Mouse (Mus musculus) forebrain, embryonic 15.5 days (tissue): ENCODE data around the gene Syngap1. TPM values are rescaled to one million over a fixed set of nuclear protein-coding genes. Genes with fewer than 3 reads are reported as not detected.
A peak's percentile ranks its signal among the peaks of the same experiment; 100 is the strongest.

Source experiments
- ATAC-seq: fragments of 200-750 bp; cut with Nextera tagmentation; replicated peaks from 2 replicates; pipeline ENCODE4 v1.8.0; 2017; ENCODE audit warnings: mild to moderate bottlenecking, moderate TSS enrichment, moderate library complexity
- H3K27ac ChIP-seq: fragments of 300-500 bp; sonication (generic); replicated peaks from 2 replicates; pipeline ENCODE4 v1.5.1; 2015; ENCODE audit warnings: mild to moderate bottlenecking, inconsistent platforms
- H3K27me3 ChIP-seq: fragments of 300-500 bp; sonication (generic); 2 replicates; pipeline ENCODE4 v1.6.1; 2015; ENCODE audit warnings: inconsistent platforms
- H3K36me3 ChIP-seq: fragments of 300-500 bp; sonication (generic); 2 replicates; pipeline ENCODE4 v1.6.1; 2015; ENCODE audit warnings: mild to moderate bottlenecking, inconsistent platforms
- H3K4me1 ChIP-seq: fragments of 300-500 bp; sonication (generic); 2 replicates; pipeline ENCODE4 v1.6.1; 2015; ENCODE audit warnings: inconsistent platforms
- H3K4me2 ChIP-seq: fragments of 300-500 bp; sonication (generic); replicated peaks from 2 replicates; pipeline ENCODE4 v1.6.1; 2015; ENCODE audit warnings: mild to moderate bottlenecking, inconsistent platforms
- H3K4me3 ChIP-seq: fragments of 300-500 bp; sonication (generic); 2 replicates; pipeline ENCODE4 v1.5.1; 2015; ENCODE audit warnings: mild to moderate bottlenecking, inconsistent platforms
- H3K9ac ChIP-seq: fragments of 300-500 bp; sonication (generic); replicated peaks from 2 replicates; pipeline ENCODE4 v1.6.1; 2015; ENCODE audit warnings: mild to moderate bottlenecking, inconsistent platforms
- H3K9me3 ChIP-seq: fragments of 300-500 bp; sonication (generic); 2 replicates; pipeline ENCODE4 v1.6.1; 2016; ENCODE audit warnings: inconsistent platforms
- WGBS: fragments of 180-500 bp; shearing (Covaris S2); methylation state at CpG from one replicate; pipeline ENCODE4 v1.1.7; 2015; ENCODE audit warnings: mixed read lengths; 5-methylcytosine and 5-hydroxymethylcytosine counted together
- polyA plus RNA-seq: library from polyadenylated mRNA; unstranded; fragments of >200 nt; fragmentation: Nextera tagmentation; extraction: Ambion mirVana; gene quantifications from 2 replicates; pipeline ENCODE4 v1.2.1, GENCODE M21; 2015

Syngap1 gene
- polyA plus RNA-seq, 1 experiment from 2014 or later: 6.5 TPM

DNA sequence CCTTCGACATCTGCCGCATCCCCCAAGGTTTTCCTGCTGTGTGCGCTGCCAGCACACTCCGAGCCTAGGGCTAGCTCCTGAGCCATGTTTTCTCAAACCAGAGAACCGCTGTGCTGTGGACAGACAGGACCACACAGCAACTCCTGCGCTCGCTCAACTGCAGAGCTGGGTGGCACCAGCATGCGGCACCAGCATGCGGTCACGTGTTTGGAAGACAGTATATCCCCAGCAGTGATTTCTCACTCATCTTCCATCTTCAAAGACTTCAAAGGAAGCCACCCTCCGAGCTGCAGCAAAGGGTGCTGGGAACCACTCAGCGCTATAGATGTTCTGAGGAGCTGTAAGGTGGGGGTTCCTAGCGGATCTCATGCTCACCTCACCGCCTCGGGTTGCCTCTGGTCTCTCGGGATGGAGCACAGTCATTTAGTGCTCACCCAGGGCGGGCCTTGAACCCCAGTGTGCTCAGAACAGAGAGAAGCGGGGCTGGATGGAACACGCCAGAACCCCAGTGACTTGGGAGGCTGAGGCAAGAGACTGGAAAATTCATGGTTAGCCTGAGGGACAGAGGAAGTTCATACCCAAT lies 63.9 kb downstream of the Syngap1 start:
- H3K4me1 ChIP-seq: no peaks in the 10 kb centered on the region
- no peak for ATAC-seq
- no peaks in the 10 kb centered on the region for H3K36me3 ChIP-seq
- H3K9ac ChIP-seq: no peak overlapping the region
- H3K9me3 ChIP-seq: no peaks in the 10 kb centered on the region
- no peak overlapping the region for H3K27ac ChIP-seq
- H3K4me2 ChIP-seq: no peak overlapping the region
- no peak overlapping the region for H3K4me3 ChIP-seq
- WGBS: 49% methylated on average over 19 of the region's 19 CpGs
- no peaks in the 10 kb centered on the region for H3K27me3 ChIP-seq

- H3K4me3 ChIP-seq: no peak overlapping the region
- H3K36me3 ChIP-seq: no peaks in the 10 kb centered on the region
- WGBS: 75% methylated on average over 11 of the region's 11 CpGs
- ATAC-seq: no peak
- H3K9me3 ChIP-seq: no peaks in the 10 kb centered on the region
- H3K4me2 ChIP-seq: no peak overlapping the region
- H3K4me1 ChIP-seq: no peaks in the 10 kb centered on the region
- no peak overlapping the region for H3K27ac ChIP-seq
- H3K27me3 ChIP-seq: no peaks in the 10 kb centered on the region
- H3K9ac ChIP-seq: no peak overlapping the region
Measured at GRCm38 (mm10) chr17:27005644-27006043, 64.6 kb downstream of the Syngap1 start.

DNA sequence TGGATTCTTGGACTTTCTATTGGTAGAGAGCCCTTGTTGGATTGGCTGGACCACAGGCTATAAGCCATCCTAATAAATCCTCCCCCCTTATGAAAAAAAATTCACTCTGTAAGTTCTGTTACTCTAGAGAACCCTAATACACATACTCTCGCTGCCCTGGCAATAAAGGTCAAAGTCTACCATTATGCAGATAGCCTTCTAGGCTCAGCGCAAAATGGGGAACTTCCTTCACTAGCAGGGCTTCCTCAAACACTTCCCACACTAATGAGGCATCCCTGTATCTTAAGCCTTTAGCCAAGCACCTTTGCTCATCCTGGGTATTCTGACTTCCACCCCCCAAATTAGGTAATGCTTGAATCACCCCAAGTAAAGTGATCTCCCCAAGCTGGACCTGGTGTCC lies 67.2 kb downstream of the Syngap1 start:
- no peak overlapping the region for H3K4me3 ChIP-seq
- no peaks in the 10 kb centered on the region for H3K9me3 ChIP-seq
- no peak for ATAC-seq
- 81% methylated on average over 2 of the region's 2 CpGs for WGBS
- H3K9ac ChIP-seq: no peak overlapping the region
- H3K36me3 ChIP-seq: no peaks in the 10 kb centered on the region
- H3K4me2 ChIP-seq: no peak overlapping the region
- H3K27ac ChIP-seq: no peak overlapping the region
- H3K4me1 ChIP-seq: no peaks in the 10 kb centered on the region
- no peaks in the 10 kb centered on the region for H3K27me3 ChIP-seq

DNA sequence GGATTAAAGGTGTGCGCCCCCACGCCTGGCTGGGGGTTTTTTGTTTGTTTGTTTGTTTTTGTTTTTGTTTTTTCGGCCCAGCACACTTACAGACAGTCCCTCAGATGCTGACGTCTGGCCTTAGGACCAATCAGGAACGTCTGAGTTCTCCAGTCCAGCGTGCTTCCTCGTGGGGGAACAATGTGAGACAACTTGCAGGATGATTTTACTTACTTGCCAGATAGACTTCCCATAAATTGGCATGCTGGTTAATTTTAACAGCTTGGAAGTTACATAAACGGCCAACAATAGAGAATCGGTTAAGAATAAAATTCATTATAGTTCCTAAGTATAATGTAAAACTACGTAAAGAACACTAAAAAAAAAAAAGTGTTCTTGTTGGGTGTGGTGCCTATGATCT lies 70.1 kb downstream of the Syngap1 start:
- 88% methylated on average over 10 of the region's 10 CpGs for WGBS
- ATAC-seq: no peak

GRCm38 (mm10) chr17:27011998-27012672 lies 71.1 kb downstream of the Syngap1 start:
- Histone ChIP-seq H3K9me3 (no peaks in the 10 kb centered on the region), H3K27me3 (no peaks in the 10 kb centered on the region), H3K4me2 (no peak overlapping the region), H3K27ac (no peak overlapping the region), H3K4me1 (no peaks in the 10 kb centered on the region), H3K4me3 (no peak overlapping the region), H3K36me3 (no peaks in the 10 kb centered on the region), H3K9ac (no peak overlapping the region)
- ATAC-seq: no peak
- 68% methylated on average over 14 of the region's 14 CpGs for WGBS

More for the DNA sequence above, 70.1 kb downstream of the Syngap1 start:
- Histone ChIP-seq H3K9me3 (no peaks in the 10 kb centered on the region), H3K4me2 (no peak overlapping the region), H3K4me3 (no peak overlapping the region), H3K4me1 (no peaks in the 10 kb centered on the region), H3K27me3 (no peaks in the 10 kb centered on the region), H3K36me3 (no peaks in the 10 kb centered on the region), H3K27ac (no peak overlapping the region), H3K9ac (no peak overlapping the region)

DNA sequence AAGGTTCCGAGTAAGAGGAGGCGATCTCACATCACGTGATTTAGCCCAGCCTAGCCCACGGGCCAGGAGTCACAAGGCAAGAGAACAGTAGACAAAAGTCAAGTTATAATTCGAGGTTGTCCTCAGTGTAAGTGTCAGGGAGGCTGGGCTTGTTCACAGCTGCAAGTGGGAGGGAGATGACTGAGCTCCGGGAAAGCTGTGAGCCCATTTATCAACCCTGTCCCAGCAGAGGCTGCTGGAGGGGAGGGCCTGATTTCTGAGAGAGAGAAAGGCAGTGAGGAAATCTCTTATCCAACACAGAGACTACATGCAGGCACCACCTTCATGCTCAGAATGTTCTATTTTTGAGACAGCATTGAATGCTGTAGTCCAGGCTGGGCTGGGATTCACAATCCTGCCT lies 71.9 kb downstream of the Syngap1 start:
- H3K4me3 ChIP-seq: no peak overlapping the region
- no peaks in the 10 kb centered on the region for H3K27me3 ChIP-seq
- no peaks in the 10 kb centered on the region for H3K36me3 ChIP-seq
- H3K4me1 ChIP-seq: peaks cover 3% of the 10 kb centered on the region; the same call in 1 of the 2 replicates
- H3K9ac ChIP-seq: no peak overlapping the region
- WGBS: 49% methylated on average over 6 of the region's 6 CpGs
- ATAC-seq: no peak
- H3K9me3 ChIP-seq: no peaks in the 10 kb centered on the region
- H3K27ac ChIP-seq: no peak overlapping the region
- H3K4me2 ChIP-seq: no peak overlapping the region

- WGBS: 9% methylated on average over 34 of the region's 34 CpGs
- Histone ChIP-seq H3K36me3 (peaks cover 21% of the 10 kb centered on the region), H3K27ac (peak overlapping the region; percentile 25; the same call in 1 of the 2 replicates), H3K9me3 (no peaks in the 10 kb centered on the region), H3K9ac (peak overlapping the region; percentile 52), H3K4me2 (peak overlapping the region; percentile 51), H3K4me3 (peak overlapping the region; percentile 48), H3K27me3 (no peaks in the 10 kb centered on the region), H3K4me1 (peaks cover 10% of the 10 kb centered on the region)
- peak; percentile 78 for ATAC-seq
Measured at GRCm38 (mm10) chr17:27017564-27018499, 76.8 kb downstream of the Syngap1 start.

GRCm38 (mm10) chr17:27018555-27019196 lies 77.6 kb downstream of the Syngap1 start:
- Histone ChIP-seq H3K4me1 (peaks cover 10% of the 10 kb centered on the region), H3K36me3 (peaks cover 22% of the 10 kb centered on the region), H3K4me3 (peak overlapping the region; percentile 48), H3K27me3 (no peaks in the 10 kb centered on the region), H3K9ac (peak overlapping the region; percentile 52), H3K4me2 (peak overlapping the region; percentile 51), H3K27ac (no peak overlapping the region; the same call in 1 of the 2 replicates), H3K9me3 (no peaks in the 10 kb centered on the region)
- ATAC-seq: 0 out of 2 replicates have a peak, but pooled peaks have one; percentile 3
- 47% methylated on average over 12 of the region's 12 CpGs for WGBS

- ATAC-seq: no peak
- no peak overlapping the region for H3K4me3 ChIP-seq
- H3K27ac ChIP-seq: no peak overlapping the region
- 93% methylated on average over 14 of the region's 14 CpGs for WGBS
- no peak overlapping the region for H3K4me2 ChIP-seq
- H3K27me3 ChIP-seq: no peaks in the 10 kb centered on the region
- H3K4me1 ChIP-seq: peaks cover 10% of the 10 kb centered on the region
- no peak overlapping the region for H3K9ac ChIP-seq
- H3K9me3 ChIP-seq: no peaks in the 10 kb centered on the region
- H3K36me3 ChIP-seq: peaks cover 30% of the 10 kb centered on the region
Measured at GRCm38 (mm10) chr17:27021076-27021475, 80.0 kb downstream of the Syngap1 start.

DNA sequence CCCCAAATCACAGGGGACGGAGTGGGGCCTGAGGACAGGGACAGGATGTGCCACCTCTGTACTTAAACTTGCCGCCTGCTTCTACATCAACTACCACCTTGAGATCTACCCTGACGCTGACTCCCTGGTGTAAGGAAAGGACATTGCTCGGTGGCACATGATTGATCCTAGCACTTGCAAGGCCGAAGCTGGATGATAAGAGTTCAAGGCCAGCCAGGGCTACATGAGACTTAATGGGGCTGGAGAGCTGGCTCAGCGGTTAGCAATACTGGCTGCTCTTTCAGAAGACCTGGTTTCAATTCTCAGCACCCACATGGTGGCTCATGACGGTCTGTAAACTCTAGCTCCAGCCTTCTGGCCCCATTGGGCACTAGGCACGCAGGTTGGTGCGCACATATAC lies 80.7 kb downstream of the Syngap1 start:
- Histone ChIP-seq H3K9me3 (no peaks in the 10 kb centered on the region), H3K36me3 (peaks cover 30% of the 10 kb centered on the region), H3K9ac (no peak overlapping the region), H3K4me1 (peaks cover 11% of the 10 kb centered on the region), H3K27ac (no peak overlapping the region), H3K4me3 (no peak overlapping the region), H3K4me2 (no peak overlapping the region), H3K27me3 (no peaks in the 10 kb centered on the region)
- ATAC-seq: no peak
- 96% methylated on average over 9 of the region's 9 CpGs for WGBS
